Comparison of ENCODE assay signal across 8 mouse cellular contexts in genomic region chr11:103116008-103116818, GRCm38 (mm10). TPM values are rescaled to one million over a fixed set of nuclear protein-coding genes. Genes with fewer than 3 reads are reported as not detected.
DNase-seq lines count a peak whose midpoint lies in the region; ATAC-seq and TF ChIP-seq lines count a peak whose summit lies in the region.

Gene Hexim1, plus strand, starts transcription at chr11:103116231.

- WGBS in lung, postnatal 0 days: under 1% methylated on average over 53 of the region's 53 CpGs

- H3K36me3 ChIP-seq in lung, postnatal 0 days (ENCODE audit: insufficient read depth, low read length): no peaks in the 10 kb centered on the region

- peak within 1 kb of the TSS; percentile 92 for H3K4me2 ChIP-seq in lung, postnatal 0 days (replicated peaks; ENCODE audit: low read depth, low read length)

- no peak for TF ChIP-seq EP300 in lung, postnatal 0 days (IDR thresholded peaks at IDR 0.05)

- H3K4me1 ChIP-seq in lung, postnatal 0 days (ENCODE audit: insufficient read depth, low read depth, low read length): peaks cover 21% of the 10 kb centered on the region; the same call in 1 of the 2 replicates

- H3K27ac ChIP-seq in lung, postnatal 0 days (ENCODE audit: low read length): peak within 1 kb of the TSS; percentile 91

- peak; percentile 98 for DNase-seq in MEL-GATA-1-ER (ENCODE audit: extremely low read depth, low read depth)
- DNase-seq in cerebellum, adult 8-10 months: peak; percentile 100
- DNase-seq in forelimb bud, embryonic 11.5 days (ENCODE audit: low read depth, low spot score): peak; percentile 100
- DNase-seq in layer of hippocampus, adult 9-11 months: peak; percentile 100
- peak; percentile 100 for DNase-seq in lung, postnatal 0 days (ENCODE audit: low spot score)
- DNase-seq in ovary, postnatal 14 days (ENCODE audit: low spot score): peak; percentile 100
- peak; percentile 100 for DNase-seq in thymus, postnatal 14 days

- ATAC-seq in hematopoietic stem cell, adult 5-6 weeks (replicated peaks in 1 of 2; ENCODE audit: insufficient read depth in 1 of 2, low FRiP score in 2 of 2, low TSS enrichment in 1 of 2, low read depth in 1 of 2, poor library complexity in 2 of 2, severe bottlenecking in 2 of 2): peak; percentile 90 to 92
- ATAC-seq in lung, postnatal 0 days: peak; percentile 93

- TF ChIP-seq CTCF in lung, postnatal 0 days (IDR thresholded peaks at IDR 0.05): no peak

- H3K27me3 ChIP-seq in lung, postnatal 0 days (replicated peaks; ENCODE audit: insufficient read depth, low read length): no peaks in the 10 kb centered on the region

- no peaks in the 10 kb centered on the region for H3K9me3 ChIP-seq in lung, postnatal 0 days (ENCODE audit: low read length)

- H3K4me3 ChIP-seq in lung, postnatal 0 days (ENCODE audit: low read depth, low read length): peak within 1 kb of the TSS; percentile 69

- H3K9ac ChIP-seq in lung, postnatal 0 days (replicated peaks; ENCODE audit: low read depth): peak within 1 kb of the TSS; percentile 80

RNA-seq across cellular contexts. Expression of gene Hexim1, which starts in this region (rescaled TPM):
- 34.1 and 55.9 TPM in 2 replicates for total RNA-seq in hematopoietic stem cell, adult 5-6 weeks (2017)
- polyA plus RNA-seq in lung, postnatal 0 days (2015; fragmentation: Nextera tagmentation; extraction: Ambion mirVana): 6.5 TPM in 2 replicates

Comparison
In these comparisons a context has a peak if more than half of its experiments do, and no peak if none do; other contexts are left out.
1. Peak in every context shown above with its lines: DNase-seq, ATAC-seq, H3K4me3 ChIP-seq and H3K27ac ChIP-seq.